Mouse (Mus musculus) embryonic facial prominence, embryonic 14.5 days (tissue): ENCODE data around the gene Exog. TPM values are rescaled to one million over a fixed set of nuclear protein-coding genes. Genes with fewer than 3 reads are reported as not detected.

Experiments used
- ATAC-seq: fragments of 200-750 bp; cut with Nextera tagmentation; 2 replicates; pipeline ENCODE4 v1.8.0; 2017; ENCODE audit warnings: low read depth, moderate number of reproducible peaks, moderate TSS enrichment
- DNase-seq: peaks from one replicate; pipeline ENCODE4 v3.0.0-alpha.2; 2015; ENCODE audit warnings: low spot score
- H3K27ac ChIP-seq: fragments of 300-500 bp; sonication (generic); replicated peaks from 2 replicates; pipeline ENCODE4 v1.5.1; 2014; ENCODE audit warnings: low read depth, mild to moderate bottlenecking, low read length, moderate library complexity
- H3K27me3 ChIP-seq: fragments of 300-500 bp; sonication (generic); replicated peaks from 2 replicates; pipeline ENCODE4 v1.6.1; 2014; ENCODE audit warnings: low read length; ENCODE audit not compliant: control insufficient read depth, insufficient read depth
- H3K36me3 ChIP-seq: fragments of 300-500 bp; sonication (generic); 2 replicates; pipeline ENCODE4 v1.6.1; 2014; ENCODE audit warnings: low read length, mixed read lengths; ENCODE audit not compliant: control insufficient read depth, insufficient read depth
- H3K4me1 ChIP-seq: fragments of 300-500 bp; sonication (generic); 2 replicates; pipeline ENCODE4 v1.6.1; 2014; ENCODE audit warnings: antibody characterized with exemption, low read length; ENCODE audit not compliant: control insufficient read depth, insufficient read depth
- H3K4me2 ChIP-seq: fragments of 300-500 bp; sonication (generic); 2 replicates; pipeline ENCODE4 v1.6.1; 2014; ENCODE audit warnings: low read depth, mild to moderate bottlenecking, low read length, moderate library complexity, mixed read lengths
- H3K4me3 ChIP-seq: fragments of 300-500 bp; sonication (generic); 2 replicates; pipeline ENCODE4 v1.5.1; 2014; ENCODE audit warnings: low read depth, mild to moderate bottlenecking, low read length
- H3K9ac ChIP-seq: fragments of 300-500 bp; sonication (generic); 2 replicates; pipeline ENCODE4 v1.6.1; 2014; ENCODE audit warnings: low read depth, mild to moderate bottlenecking, low read length, moderate library complexity, mixed read lengths
- H3K9me3 ChIP-seq: fragments of 300-500 bp; sonication (generic); 2 replicates; pipeline ENCODE4 v1.6.1; 2016; ENCODE audit warnings: low read length; ENCODE audit not compliant: control insufficient read depth
- WGBS: fragments of 180-500 bp; shearing (Covaris S2); extraction: QIAGEN DNeasy Blood & Tissue Kit; methylation state at CpG from one replicate; pipeline ENCODE4 v1.1.7; 2014; 5-methylcytosine and 5-hydroxymethylcytosine counted together
- polyA plus RNA-seq: library from polyadenylated mRNA; unstranded; fragments of >200 nt; fragmentation: Nextera tagmentation; extraction: Ambion mirVana; gene quantifications from 2 replicates; pipeline ENCODE4 v1.2.1, GENCODE M21; 2014

Gene Exog
- polyA plus RNA-seq, 1 experiment from 2014 or later, result 22.5 TPM

GRCm38 (mm10) chr9:119469691-119470353, 25.1 kb downstream of the Exog start:
- no peak for DNase-seq
- no peak for ATAC-seq
- 75% methylated on average over 8 of the region's 8 CpGs for WGBS

GRCm38 (mm10) chr9:119472412-119472918, 27.7 kb downstream of the Exog start:
- Histone ChIP-seq H3K9me3 (no peaks in the 10 kb centered on the region), H3K27ac (no peak overlapping the region), H3K4me2 (no peak overlapping the region), H3K4me1 (no peaks in the 10 kb centered on the region), H3K4me3 (no peak overlapping the region), H3K36me3 (peaks cover 2% of the 10 kb centered on the region; the same call in 1 of the 2 replicates), H3K27me3 (no peaks in the 10 kb centered on the region), H3K9ac (no peak overlapping the region)
- DNase-seq (no peak), ATAC-seq (no peak)
- 69% methylated on average over 11 of the region's 11 CpGs for WGBS

More at GRCm38 (mm10) chr9:119469691-119470353, 25.1 kb downstream of the Exog start:
- Histone ChIP-seq H3K27ac (no peak overlapping the region), H3K27me3 (no peaks in the 10 kb centered on the region), H3K4me2 (no peak overlapping the region), H3K36me3 (peaks cover 25% of the 10 kb centered on the region), H3K9ac (no peak overlapping the region), H3K4me1 (no peaks in the 10 kb centered on the region), H3K9me3 (no peaks in the 10 kb centered on the region), H3K4me3 (no peak overlapping the region)

GRCm38 (mm10) chr9:119473011-119473410, 28.3 kb downstream of the Exog start:
- Histone ChIP-seq H3K4me1 (no peaks in the 10 kb centered on the region), H3K27ac (no peak overlapping the region), H3K9me3 (no peaks in the 10 kb centered on the region), H3K27me3 (no peaks in the 10 kb centered on the region), H3K4me2 (no peak overlapping the region), H3K4me3 (no peak overlapping the region), H3K36me3 (no peaks in the 10 kb centered on the region), H3K9ac (no peak overlapping the region)
- no peak for ATAC-seq
- WGBS, result 75% methylated on average over 1 of the region's 1 CpGs
- no peak for DNase-seq

- no peak overlapping the region for H3K27ac ChIP-seq
- ATAC-seq (no peak), DNase-seq (no peak)
- no peaks in the 10 kb centered on the region for H3K4me1 ChIP-seq
- no peaks in the 10 kb centered on the region for H3K9me3 ChIP-seq
- no peak overlapping the region for H3K9ac ChIP-seq
- H3K36me3 ChIP-seq, result no peaks in the 10 kb centered on the region
- H3K4me3 ChIP-seq, result no peak overlapping the region
- H3K4me2 ChIP-seq, result no peak overlapping the region
- H3K27me3 ChIP-seq, result no peaks in the 10 kb centered on the region
- 80% methylated on average over 9 of the region's 9 CpGs for WGBS
Measured at GRCm38 (mm10) chr9:119473608-119474164, 28.9 kb downstream of the Exog start.

- Histone ChIP-seq H3K27me3 (no peaks in the 10 kb centered on the region), H3K9me3 (no peaks in the 10 kb centered on the region), H3K4me3 (no peak overlapping the region), H3K9ac (no peak overlapping the region), H3K4me1 (no peaks in the 10 kb centered on the region), H3K36me3 (no peaks in the 10 kb centered on the region), H3K4me2 (no peak overlapping the region), H3K27ac (no peak overlapping the region)
- 56% methylated on average over 12 of the region's 15 CpGs for WGBS
- DNase-seq, result no peak
- ATAC-seq, result no peak
Measured at GRCm38 (mm10) chr9:119474717-119475611, 30.2 kb downstream of the Exog start.

- Histone ChIP-seq H3K9me3 (no peaks in the 10 kb centered on the region), H3K27ac (no peak overlapping the region), H3K9ac (no peak overlapping the region), H3K4me2 (no peak overlapping the region), H3K4me1 (no peaks in the 10 kb centered on the region), H3K36me3 (no peaks in the 10 kb centered on the region), H3K27me3 (no peaks in the 10 kb centered on the region), H3K4me3 (no peak overlapping the region)
- ATAC-seq (no peak), DNase-seq (no peak)
- 41% methylated on average over 4 of the region's 6 CpGs for WGBS
Measured at GRCm38 (mm10) chr9:119477754-119478153, 33.0 kb downstream of the Exog start.

GRCm38 (mm10) chr9:119478345-119478744, 33.6 kb downstream of the Exog start:
- ATAC-seq (no peak), DNase-seq (no peak)
- Histone ChIP-seq H3K4me1 (no peaks in the 10 kb centered on the region), H3K9me3 (no peaks in the 10 kb centered on the region), H3K27me3 (no peaks in the 10 kb centered on the region), H3K4me2 (no peak overlapping the region), H3K9ac (no peak overlapping the region), H3K4me3 (no peak overlapping the region), H3K27ac (no peak overlapping the region), H3K36me3 (no peaks in the 10 kb centered on the region)
- 73% methylated on average over 11 of the region's 11 CpGs for WGBS

- Histone ChIP-seq H3K9me3 (no peaks in the 10 kb centered on the region), H3K9ac (peak overlapping the region; percentile 31; the same call in 1 of the 2 replicates), H3K4me2 (no peak overlapping the region), H3K27ac (no peak overlapping the region), H3K36me3 (no peaks in the 10 kb centered on the region), H3K4me3 (no peak overlapping the region), H3K27me3 (no peaks in the 10 kb centered on the region), H3K4me1 (peaks cover 3% of the 10 kb centered on the region; the same call in 1 of the 2 replicates)
- 55% methylated on average over 8 of the region's 8 CpGs for WGBS
- DNase-seq (no peak), ATAC-seq (no peak)
Measured at GRCm38 (mm10) chr9:119479297-119479696, 34.6 kb downstream of the Exog start.
